Mouse (Mus musculus) 3T3-L1 (cell line): ENCODE data around the gene Adrb1.

ENCODE experiments used
- DNase-seq: peaks from one replicate; pipeline ENCODE4 v3.0.0-alpha.2; 2015; ENCODE audit warnings: low read depth, low spot score

Gene Adrb1

GRCm38 (mm10) chr19:56721387-56722211, at the start of gene Adrb1:
TSS of gene Adrb1 (plus strand) at chr19:56722199.
- DNase-seq = no peak

DNA sequence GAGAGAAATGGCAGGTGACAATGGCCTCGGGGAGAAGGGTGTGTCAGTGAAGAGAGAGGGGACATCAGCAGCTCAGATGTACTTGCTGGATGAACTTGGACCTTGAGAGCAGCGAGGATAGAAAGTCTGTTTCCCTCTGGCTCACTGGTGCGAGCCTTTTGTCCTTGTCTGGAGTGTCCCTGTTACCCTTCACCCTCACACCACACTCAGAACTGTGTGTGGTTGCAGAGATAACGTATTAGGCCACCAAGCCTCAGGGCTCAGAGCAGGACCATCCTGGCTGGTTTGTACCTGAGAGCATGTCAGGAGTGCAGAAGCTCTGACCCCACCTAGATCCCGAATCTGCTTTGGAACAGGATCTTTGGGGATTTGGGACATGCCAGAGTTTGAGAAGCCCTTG, 46.3 kb upstream of the Adrb1 start:
- DNase-seq = no peak

DNA sequence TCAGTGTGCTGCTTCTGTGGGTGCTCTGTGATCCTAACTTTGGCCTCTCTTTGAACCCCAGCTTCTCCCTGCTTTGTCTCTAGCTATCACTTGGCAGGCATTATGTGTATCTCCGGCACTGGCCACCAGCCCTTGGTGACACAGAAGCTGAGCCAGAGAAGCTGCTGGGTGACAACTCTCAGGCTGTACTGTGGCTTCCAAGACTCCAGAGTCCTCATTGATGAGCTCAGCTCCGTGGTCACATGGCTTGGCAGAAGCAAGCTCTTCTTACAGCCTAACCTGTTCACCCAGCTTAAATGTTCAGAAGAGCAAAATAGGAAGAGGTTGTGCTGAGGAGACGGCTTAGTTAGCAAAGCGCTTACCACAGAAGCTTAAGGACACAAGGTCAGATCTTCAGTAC, 45.5 kb upstream of the Adrb1 start:
- DNase-seq = no peak

DNA sequence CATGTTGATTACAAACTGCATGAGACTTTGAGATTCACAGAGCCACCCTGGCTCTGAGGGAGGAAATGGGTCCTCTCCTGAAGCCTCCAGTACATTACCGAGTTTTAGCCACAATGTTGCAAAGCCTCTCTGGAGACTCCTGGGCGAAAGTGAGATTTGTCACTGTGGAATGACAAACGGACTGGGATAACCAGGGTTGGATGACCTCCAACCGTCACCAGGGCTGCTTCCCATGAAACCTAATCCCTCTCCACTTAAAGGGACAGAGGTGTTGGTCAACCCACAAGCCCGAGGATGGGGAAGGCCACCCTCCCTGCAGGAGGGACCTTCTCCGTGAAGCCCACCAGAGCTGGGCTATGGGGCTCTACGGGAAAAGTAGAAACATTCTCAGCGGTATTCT, 44.4 kb upstream of the Adrb1 start:
- peak; percentile 56 for DNase-seq

DNA sequence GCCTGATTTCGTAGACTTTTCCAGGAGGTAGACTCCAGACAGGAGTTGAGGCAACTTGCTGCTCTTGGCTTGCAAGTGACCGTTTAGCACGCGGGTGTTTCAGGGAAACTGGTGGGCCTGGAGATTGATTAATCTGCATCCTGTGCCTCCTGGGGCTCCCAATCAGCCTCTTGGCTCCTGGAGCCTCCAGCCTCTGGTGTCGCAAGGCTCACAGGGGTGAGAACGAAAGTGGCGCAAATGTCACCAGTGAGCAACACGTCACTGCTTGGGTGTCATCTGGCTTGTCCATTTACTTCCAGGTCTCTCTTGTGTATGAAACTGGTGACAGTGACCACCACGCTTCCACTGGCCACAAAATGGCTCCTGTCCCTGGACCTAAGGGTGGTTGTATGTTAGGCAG, 43.5 kb upstream of the Adrb1 start:
- no peak for DNase-seq

GRCm38 (mm10) chr19:56679213-56679965, 42.6 kb upstream of the Adrb1 start:
- DNase-seq = no peak

DNA sequence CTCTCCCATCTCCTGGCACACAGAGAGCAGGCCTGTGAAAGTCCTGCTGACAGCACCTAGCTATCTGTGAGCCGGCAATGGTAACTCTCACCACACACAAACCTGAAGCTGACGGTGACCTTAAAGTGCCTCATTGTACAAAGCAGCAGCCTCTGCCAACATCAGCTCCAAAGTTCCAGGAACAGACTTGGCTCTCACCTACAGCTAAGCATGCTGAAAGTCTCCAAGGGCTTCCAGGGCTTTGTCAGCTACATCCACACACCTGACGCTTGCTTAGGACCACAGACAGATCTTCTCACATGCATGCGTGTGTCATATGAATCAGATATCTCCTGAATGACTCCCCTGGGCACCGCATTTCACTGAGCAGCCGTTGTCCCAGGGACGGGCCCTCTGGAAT, 42.0 kb upstream of the Adrb1 start:
- DNase-seq = no peak

DNA sequence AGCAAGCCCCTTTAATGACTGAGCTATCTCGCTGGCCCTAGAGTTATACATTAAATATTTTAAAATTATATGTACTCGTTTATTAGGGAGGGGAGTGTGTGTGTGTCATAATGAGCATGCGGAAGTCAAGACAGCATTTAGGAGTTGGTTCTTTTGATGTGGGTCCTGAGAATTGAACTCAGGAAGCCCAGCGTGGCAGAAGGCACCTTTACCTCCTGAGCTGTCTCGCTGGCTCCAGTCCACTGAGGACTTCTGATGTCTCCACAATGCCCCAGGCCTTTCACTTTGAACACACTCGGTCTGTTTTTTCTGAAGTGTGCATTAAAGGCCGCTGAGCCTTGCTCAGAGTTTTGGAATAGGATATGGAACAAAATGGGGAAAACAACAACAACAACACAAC, 39.7 kb upstream of the Adrb1 start:
- DNase-seq = no peak

DNA sequence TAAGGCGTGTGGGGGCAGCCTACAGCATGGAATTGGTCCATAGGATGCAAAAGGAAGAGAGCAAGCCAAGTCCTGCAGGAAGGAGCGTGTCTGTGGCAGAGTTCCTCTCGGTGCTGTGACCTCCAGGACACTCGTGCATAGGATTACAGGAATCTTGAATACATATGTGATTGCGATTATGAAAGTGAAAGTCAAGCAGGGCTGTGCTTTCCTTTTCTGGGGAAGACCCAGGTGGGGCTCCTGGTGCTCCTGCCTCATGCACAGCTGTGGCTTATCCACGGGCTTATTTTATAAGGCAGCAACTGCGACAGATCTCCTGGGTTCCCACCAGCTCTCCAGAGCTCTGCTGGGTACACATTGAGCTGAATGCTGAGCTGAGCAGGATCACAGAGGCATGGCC, 39.2 kb upstream of the Adrb1 start:
- no peak for DNase-seq

DNA sequence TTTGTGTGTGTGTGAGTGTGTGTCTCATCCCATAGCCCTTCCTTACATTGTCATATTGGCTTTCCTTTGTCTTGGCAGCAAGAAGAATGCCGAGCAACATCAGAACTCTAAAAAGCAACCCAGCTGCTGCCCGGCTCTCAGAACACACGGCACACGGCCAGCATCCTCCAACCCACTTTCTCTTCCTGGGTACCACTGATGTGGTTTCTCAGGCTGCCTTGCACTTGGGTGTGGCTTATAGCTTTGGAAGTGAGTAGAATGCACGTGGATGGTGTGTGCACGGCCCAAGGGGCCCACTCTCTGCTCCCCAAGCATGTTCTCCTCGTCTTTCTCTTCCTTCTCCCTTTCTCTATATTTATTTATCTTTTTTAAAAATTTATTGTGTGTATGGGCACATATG, 36.5 kb upstream of the Adrb1 start:
- no peak for DNase-seq

- no peak for DNase-seq
Measured at GRCm38 (mm10) chr19:56686218-56686617, 35.8 kb upstream of the Adrb1 start.

- DNase-seq = no peak
Measured at GRCm38 (mm10) chr19:56687026-56687635, 34.9 kb upstream of the Adrb1 start.

GRCm38 (mm10) chr19:56687676-56688075, 34.3 kb upstream of the Adrb1 start:
- DNase-seq = no peak

- peak; percentile 75 for DNase-seq
Measured at GRCm38 (mm10) chr19:56688661-56689335, 33.2 kb upstream of the Adrb1 start.

- no peak for DNase-seq
Measured at GRCm38 (mm10) chr19:56689493-56689892, 32.5 kb upstream of the Adrb1 start.

DNA sequence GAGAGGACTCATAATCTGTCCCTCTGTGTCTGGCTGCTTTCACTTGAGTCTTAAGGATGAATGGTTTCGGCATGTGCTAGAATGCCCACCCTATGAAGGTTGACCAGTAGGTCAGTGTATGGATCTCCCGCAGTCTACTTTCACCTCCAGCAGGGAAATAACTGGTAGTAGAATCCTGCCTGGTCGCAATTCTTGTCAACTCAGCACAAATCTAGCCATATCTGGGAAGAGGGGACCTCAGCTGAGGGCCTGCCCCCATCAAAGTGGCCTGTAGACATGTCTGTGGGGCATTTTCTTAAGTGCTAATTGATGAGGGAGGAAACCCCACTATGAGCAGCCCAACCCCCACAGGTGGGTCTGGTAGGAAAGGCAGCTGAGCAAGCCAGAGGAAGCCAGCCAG, 30.9 kb upstream of the Adrb1 start:
- no peak for DNase-seq

DNA sequence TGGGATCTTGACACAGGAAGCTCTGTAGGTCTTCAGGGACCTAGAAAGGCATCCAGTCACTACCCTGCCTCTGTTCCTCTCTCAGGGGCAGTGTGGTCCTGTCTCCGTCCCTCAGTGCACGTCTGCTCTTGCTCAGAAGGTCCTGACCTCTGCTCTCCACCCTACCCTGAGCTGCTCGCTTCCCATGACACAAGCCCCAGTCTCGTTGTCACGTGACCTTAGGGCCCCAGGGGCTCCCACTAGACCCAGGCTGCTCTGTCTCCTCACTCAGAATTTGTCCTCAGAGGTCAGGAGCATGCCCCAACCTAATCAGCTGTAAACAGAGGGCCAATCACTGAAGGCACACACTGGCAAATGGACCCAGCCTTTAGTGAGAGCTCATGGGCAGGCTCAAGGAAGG, 29.5 kb upstream of the Adrb1 start:
- no peak for DNase-seq

GRCm38 (mm10) chr19:56697370-56698144, 24.4 kb upstream of the Adrb1 start:
- no peak for DNase-seq

DNA sequence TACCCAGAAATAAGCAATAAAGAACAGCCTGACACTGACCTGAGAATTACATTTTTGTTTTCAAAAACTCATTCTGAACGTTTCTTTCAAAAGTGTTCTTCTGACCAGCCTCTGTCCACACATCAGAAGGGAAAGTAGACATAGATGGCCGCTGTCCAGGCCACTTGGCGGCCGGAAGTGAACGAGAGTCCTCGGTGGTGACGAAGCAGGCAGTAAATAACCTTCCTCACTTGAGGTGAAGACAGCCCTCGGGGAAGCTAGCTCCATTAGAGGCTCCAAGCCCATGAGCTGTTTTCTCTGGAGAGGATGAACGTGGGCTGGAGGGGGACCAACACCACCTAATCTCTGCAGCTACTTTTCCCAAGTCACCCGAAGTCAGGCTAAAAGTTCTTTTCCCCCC, 21.2 kb upstream of the Adrb1 start:
- DNase-seq = peak; percentile 98

DNA sequence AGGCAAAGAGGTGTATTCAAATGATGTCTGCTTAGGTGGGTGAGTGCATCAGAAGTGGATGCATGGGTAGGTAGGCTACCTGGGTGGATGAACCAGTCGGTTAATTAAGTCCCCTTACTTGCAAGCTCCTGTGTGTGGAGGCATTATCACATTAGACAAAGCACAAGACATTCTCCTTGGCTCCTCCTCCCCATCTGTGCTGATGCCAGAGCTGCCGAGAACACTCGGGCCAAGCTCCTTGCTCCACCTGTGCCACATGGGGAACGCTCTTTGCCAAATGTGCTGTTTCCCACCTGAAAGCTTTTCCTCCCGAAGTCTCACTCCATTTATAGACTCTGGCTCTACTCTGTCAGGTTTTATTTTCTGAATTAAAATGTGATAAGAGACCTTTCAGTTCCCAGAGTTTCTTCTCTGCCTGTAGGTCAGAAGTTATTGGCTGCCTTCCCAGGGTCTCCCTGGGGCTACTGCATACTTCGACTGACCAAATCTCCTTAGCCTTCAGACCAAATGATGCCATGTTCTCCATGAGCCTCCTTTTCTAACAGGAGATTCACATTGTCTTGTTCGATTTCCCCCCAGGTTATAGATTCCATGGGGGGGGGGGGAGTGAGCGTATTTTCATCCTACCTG, 20.5 kb upstream of the Adrb1 start:
- peak; percentile 92 for DNase-seq

GRCm38 (mm10) chr19:56702039-56702438, 20.0 kb upstream of the Adrb1 start:
- DNase-seq = no peak
